Mouse (Mus musculus) olfactory bulb, adult 2 months (tissue): Measurements from ENCODE around the gene Nme4. TPM values are rescaled to one million over a fixed set of nuclear protein-coding genes. Genes with fewer than 3 reads are reported as not detected.

ENCODE experiments used
- H3K27ac ChIP-seq: fragments of 200-500 bp; 2 replicates; pipeline ENCODE4 v1.5.1; 2012; ENCODE audit warnings: low read depth, low read length; ENCODE audit not compliant: insufficient read depth
- H3K4me1 ChIP-seq: fragments of 200-500 bp; 2 replicates; pipeline ENCODE4 v1.6.1; 2012; ENCODE audit warnings: low read length; ENCODE audit not compliant: control insufficient read depth, insufficient read depth
- H3K4me3 ChIP-seq: fragments of 200-500 bp; 2 replicates; pipeline ENCODE4 v1.5.1; 2012; ENCODE audit warnings: mild to moderate bottlenecking, low read depth, low read length, moderate library complexity; ENCODE audit not compliant: insufficient read depth
- CTCF ChIP-seq: fragments of 200-500 bp; IDR thresholded peaks from 2 replicates; pipeline ENCODE4 v1.5.1; 2012; ENCODE audit warnings: low read depth, mild to moderate bottlenecking, low read length, moderate library complexity; ENCODE audit not compliant: insufficient read depth
- POLR2A ChIP-seq: fragments of 200-500 bp; IDR thresholded peaks from 2 replicates; pipeline ENCODE4 v1.6.1; 2012; ENCODE audit warnings: mild to moderate bottlenecking, low read depth, low read length, moderate library complexity; ENCODE audit not compliant: insufficient read depth
- WGBS: fragments of 180-500 bp; shearing (Covaris S2); methylation state at CpG from one replicate; pipeline ENCODE4 v1.1.7; 2018; 5-methylcytosine and 5-hydroxymethylcytosine counted together
- polyA plus RNA-seq: library from polyadenylated mRNA; stranded (reverse); fragments of >200 nt; gene quantifications from 2 replicates; pipeline ENCODE4 v1.2.4, GENCODE M21; 2012; ENCODE audit warnings: low replicate concordance; ENCODE audit not compliant: missing spikeins, insufficient read depth, insufficient read length

The Nme4 gene
- polyA plus RNA-seq, 1 experiment = not detected

GRCm38 (mm10) chr17:26131062-26131732 lies 35.8 kb upstream of the Nme4 start:
- no peaks in the 10 kb centered on the region for H3K4me1 ChIP-seq
- H3K27ac ChIP-seq = no peak overlapping the region
- H3K4me3 ChIP-seq = no peak overlapping the region
- WGBS = 80% methylated on average over 18 of the region's 18 CpGs
- no peak for TF ChIP-seq CTCF

DNA sequence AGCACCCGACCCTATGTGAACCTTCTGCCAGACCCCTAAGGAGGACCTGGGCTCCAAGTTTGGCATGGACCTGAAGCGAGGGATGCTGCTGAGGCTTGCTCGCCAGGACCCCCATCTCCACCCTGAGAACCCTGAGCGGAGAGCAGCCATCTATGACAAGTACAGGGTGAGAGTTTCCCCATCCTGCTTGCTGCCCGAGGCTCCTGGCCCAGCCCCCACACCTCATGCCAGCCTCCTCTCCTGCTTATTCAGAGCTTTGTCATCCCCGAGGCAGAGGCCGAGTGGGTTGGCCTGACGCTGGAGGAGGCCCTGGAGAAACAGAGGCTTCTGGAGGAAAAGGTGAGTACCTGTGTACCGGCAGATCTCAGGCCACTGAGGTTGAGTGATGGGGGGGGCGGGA lies 29.8 kb upstream of the Nme4 start:
- Histone ChIP-seq H3K4me1 (peaks cover 23% of the 10 kb centered on the region), H3K27ac (no peak overlapping the region), H3K4me3 (no peak overlapping the region)
- WGBS = 80% methylated on average over 10 of the region's 10 CpGs
- TF ChIP-seq POLR2A = no peak
- TF ChIP-seq CTCF = no peak

- TF ChIP-seq POLR2A = no peak
- TF ChIP-seq CTCF = no peak
- Histone ChIP-seq H3K27ac (no peak overlapping the region), H3K4me3 (peak overlapping the region; percentile 14), H3K4me1 (peaks cover 27% of the 10 kb centered on the region)
- 89% methylated on average over 7 of the region's 7 CpGs for WGBS
These were observed 29.2 kb upstream of the Nme4 start for GRCm38 (mm10) chr17:26124560-26124959.

DNA sequence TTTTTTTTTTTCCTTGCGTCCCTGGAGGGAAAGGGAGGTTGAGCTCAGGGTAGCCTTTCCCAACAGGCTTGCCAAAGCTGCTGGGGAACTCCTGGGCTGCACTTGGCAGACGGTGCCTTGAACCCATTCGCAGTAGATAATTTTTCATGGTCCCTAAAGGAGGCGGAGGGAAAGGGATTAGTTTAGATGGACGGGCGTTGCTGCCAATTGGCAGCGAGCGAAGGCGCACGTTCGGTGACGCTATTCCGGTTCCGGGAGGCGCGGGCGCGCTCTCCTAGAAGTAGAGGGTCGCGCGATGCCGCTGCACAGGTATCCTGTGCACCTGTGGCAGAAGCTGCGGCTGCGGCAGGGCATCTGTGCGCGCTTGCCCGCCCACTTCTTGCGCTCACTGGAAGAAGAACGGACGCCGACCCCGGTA lies 27.9 kb upstream of the Nme4 start, which contains the start of gene Mrpl28:
Mrpl28 (plus strand) TSS at position 234 of the 418 bp plus-strand sequence.
- Histone ChIP-seq H3K4me1 (peaks cover 27% of the 10 kb centered on the region), H3K4me3 (peak within 1 kb of the TSS; percentile 61), H3K27ac (no peak within 1 kb of the TSS)
- TF ChIP-seq CTCF (no peak), POLR2A (peak; percentile 99)
- under 1% methylated on average over 32 of the region's 32 CpGs for WGBS

DNA sequence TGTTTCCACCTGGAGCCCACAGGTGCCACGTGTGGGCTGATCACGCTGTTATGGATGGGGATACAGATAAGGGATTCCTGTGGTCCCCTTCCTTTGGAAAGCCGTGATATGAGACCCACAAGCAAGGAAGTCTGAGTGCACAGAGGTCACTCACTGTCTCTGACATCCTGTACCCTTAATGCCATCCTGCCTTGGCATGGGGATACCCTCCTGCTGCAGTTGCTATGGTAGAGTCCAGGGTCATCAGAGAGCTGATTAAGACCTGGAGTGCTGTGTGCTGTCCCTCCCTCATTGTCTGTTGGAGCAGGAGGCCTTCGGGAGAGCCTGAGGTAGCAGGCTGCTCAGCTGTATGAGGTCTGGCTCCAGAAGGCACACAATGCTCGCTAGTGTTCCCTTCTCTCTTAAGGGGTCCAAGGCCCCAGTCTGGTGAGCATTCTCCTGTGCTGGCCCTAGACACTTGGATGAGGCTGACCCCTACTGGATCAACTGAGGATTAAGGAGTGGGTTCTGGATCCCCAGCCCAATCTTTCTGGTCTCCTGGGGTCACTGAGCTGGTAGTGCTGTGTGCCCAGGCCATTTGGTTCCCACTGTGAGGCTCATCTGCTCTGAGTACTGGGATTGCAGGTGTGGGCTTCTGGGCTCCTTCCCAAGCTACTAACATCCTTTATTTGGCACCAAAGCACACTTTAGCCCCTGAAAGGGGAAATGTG lies 27.2 kb upstream of the Nme4 start:
- no peak for TF ChIP-seq CTCF
- H3K27ac ChIP-seq = no peak overlapping the region
- whole genome bisulfite sequencing = 64% methylated on average over 5 of the region's 5 CpGs
- peaks cover 27% of the 10 kb centered on the region for H3K4me1 ChIP-seq
- no peak overlapping the region for H3K4me3 ChIP-seq

DNA sequence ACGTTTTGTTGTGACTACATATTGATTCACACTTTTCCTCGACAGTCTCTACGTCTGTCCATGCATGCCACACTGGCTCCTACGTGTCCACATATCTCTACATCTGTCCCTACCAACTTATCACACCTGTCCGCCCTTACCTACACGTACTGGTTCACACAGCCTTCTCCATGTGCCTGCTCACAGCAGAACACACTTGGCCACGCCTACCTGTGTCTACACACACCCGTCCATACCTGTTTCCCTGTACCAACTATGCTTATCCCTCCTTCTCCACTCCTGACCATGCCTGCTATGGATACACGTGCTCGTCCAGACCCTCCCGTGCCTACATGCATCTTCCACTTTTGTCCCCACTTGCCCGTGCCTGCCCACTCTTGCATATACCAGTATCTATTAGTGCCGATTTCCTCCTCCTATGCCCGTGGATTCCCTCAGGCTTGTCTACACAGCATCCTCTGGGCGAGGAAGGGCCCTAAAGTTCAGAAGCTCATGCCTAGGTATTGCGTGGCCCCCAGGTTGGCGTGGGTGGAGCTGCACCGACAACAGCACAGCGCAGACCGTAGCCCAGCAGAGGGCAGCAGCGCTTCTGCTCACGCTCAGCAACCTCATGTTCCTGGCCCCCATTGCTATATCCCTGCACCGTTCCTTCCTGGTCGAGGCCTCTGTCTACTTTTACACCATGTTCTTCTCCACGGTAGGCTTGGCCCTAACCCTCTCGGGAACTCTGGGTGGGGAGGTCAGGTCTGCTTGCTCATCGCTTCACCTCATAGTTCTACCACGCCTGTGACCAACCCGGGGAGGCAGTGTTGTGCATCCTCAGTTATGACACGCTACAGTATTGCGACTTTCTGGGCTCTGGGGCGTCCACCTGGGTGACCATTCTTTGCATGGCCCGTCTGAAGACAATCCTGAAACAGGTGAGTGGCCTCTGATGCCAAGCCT lies 24.6 kb upstream of the Nme4 start:
- TF ChIP-seq CTCF = peak; percentile 61
- TF ChIP-seq POLR2A = no peak
- peaks cover 23% of the 10 kb centered on the region for H3K4me1 ChIP-seq
- H3K4me3 ChIP-seq = no peak overlapping the region
- 43% methylated on average over 33 of the region's 33 CpGs for WGBS
- H3K27ac ChIP-seq = no peak overlapping the region

GRCm38 (mm10) chr17:26116503-26117258 lies 21.3 kb upstream of the Nme4 start:
- H3K27ac ChIP-seq = no peak overlapping the region
- TF ChIP-seq POLR2A (no peak), CTCF (no peak)
- 85% methylated on average over 17 of the region's 17 CpGs for WGBS
- H3K4me3 ChIP-seq = no peak overlapping the region
- H3K4me1 ChIP-seq = peaks cover 19% of the 10 kb centered on the region

DNA sequence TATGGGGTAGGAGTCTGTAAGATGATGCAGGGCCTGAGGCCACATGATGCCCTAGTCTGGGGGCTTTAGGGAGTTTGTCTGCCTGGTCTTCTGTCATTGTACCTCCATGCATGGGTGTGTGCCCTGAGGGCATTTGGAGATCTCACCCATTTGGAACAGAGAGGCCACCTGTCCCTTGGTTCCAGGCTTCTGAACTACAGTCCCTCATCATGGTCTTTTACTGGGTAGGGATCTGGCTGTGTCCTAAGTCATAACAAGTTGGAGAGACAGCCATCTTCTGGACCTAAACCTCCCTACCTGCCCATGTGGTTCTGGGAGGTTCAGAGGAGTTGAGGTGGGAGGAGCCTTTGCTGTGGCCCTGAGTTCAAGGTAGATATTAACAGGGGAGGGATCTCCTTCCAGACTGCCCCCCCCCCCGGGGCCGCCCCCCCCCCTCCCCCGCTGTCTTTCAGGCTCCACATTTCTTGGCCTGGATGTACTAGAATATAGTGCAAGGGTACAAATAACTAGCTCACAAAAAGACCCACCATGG lies 20.6 kb upstream of the Nme4 start:
- no peak overlapping the region for H3K27ac ChIP-seq
- TF ChIP-seq CTCF (no peak), POLR2A (no peak)
- WGBS = 52% methylated on average over 3 of the region's 3 CpGs
- H3K4me3 ChIP-seq = no peak overlapping the region
- H3K4me1 ChIP-seq = peaks cover 19% of the 10 kb centered on the region
